In genomic region chr10:77969274-77969972, GRCm38 (mm10) we compare ENCODE assay signal across 8 mouse cellular contexts. TPM values are rescaled to one million over a fixed set of nuclear protein-coding genes. Genes with fewer than 3 reads are reported as not detected.
A peak's percentile ranks its signal among the peaks of the same experiment; 100 is the strongest.
DNase-seq lines count a peak whose midpoint lies in the region; ATAC-seq and TF ChIP-seq lines count a peak whose summit lies in the region.

No protein-coding gene starts in this region.

- no peak overlapping the region for H3K27ac ChIP-seq in kidney, postnatal 0 days
- no peak overlapping the region for H3K27ac ChIP-seq in intestine, embryonic 15.5 days
- no peak overlapping the region for H3K27ac ChIP-seq in liver, embryonic 13.5 days
- no peak overlapping the region for H3K27ac ChIP-seq in neural tube, embryonic 11.5 days (ENCODE audit: low read depth, low read length)

- DNase-seq in kidney, postnatal 0 days (ENCODE audit: low spot score): peak; percentile 41
- no peak for DNase-seq in kidney, postnatal 25 days
- peak; percentile 69 for DNase-seq in cerebellum, adult 8-10 months
- DNase-seq in frontal cortex, postnatal 36 days (ENCODE audit: low spot score in 2 of 2): peak; percentile 74 to 82
- no peak for DNase-seq in liver, embryonic 13.5 days
- peak; percentile 68 for DNase-seq in neural tube, embryonic 11.5 days (ENCODE audit: low spot score)
- no peak for DNase-seq in c-Kit-positive CD71-positive TER-119-positive erythroid progenitor cells, embryonic 14.5 days (ENCODE audit: low spot score)

- H3K4me3 ChIP-seq in kidney, postnatal 0 days (replicated peaks; ENCODE audit: low read depth, low read length): peak overlapping the region; percentile 20; the same call in 1 of the 2 replicates
- H3K4me3 ChIP-seq in intestine, embryonic 15.5 days (replicated peaks): peak overlapping the region; percentile 31
- peak overlapping the region; percentile 16 for H3K4me3 ChIP-seq in liver, embryonic 13.5 days (replicated peaks)
- peak overlapping the region; percentile 28 for H3K4me3 ChIP-seq in neural tube, embryonic 11.5 days (ENCODE audit: low read depth, low read length)

- H3K4me1 ChIP-seq in kidney, postnatal 0 days (replicated peaks; ENCODE audit: insufficient read depth, low read length): 0 out of 2 replicates have a peak, but pooled peaks cover 4% of the 10 kb centered on the region
- H3K4me1 ChIP-seq in intestine, embryonic 15.5 days (replicated peaks): peaks cover 5% of the 10 kb centered on the region; the same call in 1 of the 2 replicates
- H3K4me1 ChIP-seq in liver, embryonic 13.5 days (replicated peaks): peaks cover 3% of the 10 kb centered on the region; the same call in 1 of the 2 replicates
- H3K4me1 ChIP-seq in neural tube, embryonic 11.5 days (ENCODE audit: control insufficient read depth, insufficient read depth, low read length): no peaks in the 10 kb centered on the region

- no peak; the same call in 1 of the 2 replicates for ATAC-seq in kidney, postnatal 0 days (replicated peaks; ENCODE audit: low FRiP score, low read depth)
- ATAC-seq in intestine, embryonic 15.5 days: peak; percentile 64; the same call in 1 of the 2 replicates
- no peak for ATAC-seq in liver, embryonic 13.5 days (ENCODE audit: low read depth)
- ATAC-seq in neural tube, embryonic 11.5 days (ENCODE audit: insufficient read depth, low FRiP score, low TSS enrichment): peak; percentile 58; the same call in 1 of the 2 replicates

- H3K9me3 ChIP-seq in kidney, postnatal 0 days (replicated peaks; ENCODE audit: low read length): no peaks in the 10 kb centered on the region
- no peaks in the 10 kb centered on the region for H3K9me3 ChIP-seq in intestine, embryonic 15.5 days
- H3K9me3 ChIP-seq in liver, embryonic 13.5 days (replicated peaks): no peaks in the 10 kb centered on the region
- H3K9me3 ChIP-seq in neural tube, embryonic 11.5 days (ENCODE audit: control insufficient read depth, low read length): no peaks in the 10 kb centered on the region

- no peaks in the 10 kb centered on the region for H3K36me3 ChIP-seq in kidney, postnatal 0 days (ENCODE audit: insufficient read depth, low read length)
- no peaks in the 10 kb centered on the region for H3K36me3 ChIP-seq in intestine, embryonic 15.5 days
- H3K36me3 ChIP-seq in liver, embryonic 13.5 days: no peaks in the 10 kb centered on the region
- H3K36me3 ChIP-seq in neural tube, embryonic 11.5 days (ENCODE audit: control insufficient read depth, insufficient read depth, low read length): no peaks in the 10 kb centered on the region

- peak overlapping the region; percentile 35; the same call in 1 of the 2 replicates for H3K9ac ChIP-seq in kidney, postnatal 0 days (ENCODE audit: low read depth, low read length)
- no peak overlapping the region; the same call in 1 of the 2 replicates for H3K9ac ChIP-seq in intestine, embryonic 15.5 days
- H3K9ac ChIP-seq in liver, embryonic 13.5 days: no peak overlapping the region
- peak overlapping the region; percentile 42 for H3K9ac ChIP-seq in neural tube, embryonic 11.5 days (ENCODE audit: low read length)

- H3K27me3 ChIP-seq in kidney, postnatal 0 days (ENCODE audit: insufficient read depth, low read length): 0 out of 2 replicates have a peak, but pooled peaks cover 3% of the 10 kb centered on the region
- peaks cover 23% of the 10 kb centered on the region for H3K27me3 ChIP-seq in intestine, embryonic 15.5 days (replicated peaks)
- peaks cover 45% of the 10 kb centered on the region for H3K27me3 ChIP-seq in liver, embryonic 13.5 days
- peaks cover 13% of the 10 kb centered on the region for H3K27me3 ChIP-seq in neural tube, embryonic 11.5 days (ENCODE audit: control insufficient read depth, insufficient read depth, low read length)

- TF ChIP-seq CTCF in kidney, postnatal 0 days (IDR thresholded peaks at IDR 0.05; ENCODE audit: low read depth): no peak

- WGBS in kidney, postnatal 0 days: 5% methylated on average over 26 of the region's 26 CpGs
- 7% methylated on average over 26 of the region's 26 CpGs for WGBS in intestine, embryonic 15.5 days
- 6% methylated on average over 26 of the region's 26 CpGs for WGBS in liver, embryonic 13.5 days (ENCODE audit: insufficient replicate concordance)
- WGBS in neural tube, embryonic 11.5 days: 7% methylated on average over 26 of the region's 26 CpGs

- peak overlapping the region; percentile 50 for H3K4me2 ChIP-seq in kidney, postnatal 0 days (ENCODE audit: low read length)
- H3K4me2 ChIP-seq in intestine, embryonic 15.5 days (replicated peaks): peak overlapping the region; percentile 70
- H3K4me2 ChIP-seq in liver, embryonic 13.5 days: peak overlapping the region; percentile 34
- peak overlapping the region; percentile 49 for H3K4me2 ChIP-seq in neural tube, embryonic 11.5 days (ENCODE audit: low read depth)

RNA-seq across cellular contexts. Expression of gene Trpm2, which starts 0.9 kb away (rescaled TPM):
- polyA plus RNA-seq in kidney, postnatal 0 days (2015; fragmentation: Nextera tagmentation; extraction: Ambion mirVana): 0.20 and 0.40 TPM in 2 replicates
- 1.1 and 1.2 TPM in 2 replicates for polyA plus RNA-seq in intestine, embryonic 15.5 days (2015; fragmentation: Nextera tagmentation; extraction: Ambion mirVana)
- 0.73 and 0.94 TPM in 2 replicates for polyA plus RNA-seq in liver, embryonic 13.5 days (2015; fragmentation: Nextera tagmentation; extraction: Ambion mirVana)
- polyA plus RNA-seq in neural tube, embryonic 11.5 days (2014; fragmentation: Nextera tagmentation; extraction: Ambion mirVana): 0.58 and 1.4 TPM in 2 replicates

RNA-seq across cellular contexts. Expression of gene 1810043G02Rik, which starts 8.9 kb away (rescaled TPM):
- 29.8 and 32.0 TPM in 2 replicates for polyA plus RNA-seq in kidney, postnatal 0 days (2015; fragmentation: Nextera tagmentation; extraction: Ambion mirVana)
- polyA plus RNA-seq in intestine, embryonic 15.5 days (2015; fragmentation: Nextera tagmentation; extraction: Ambion mirVana): 17.3 and 17.5 TPM in 2 replicates
- 4.6 and 5.7 TPM in 2 replicates for polyA plus RNA-seq in liver, embryonic 13.5 days (2015; fragmentation: Nextera tagmentation; extraction: Ambion mirVana)
- polyA plus RNA-seq in neural tube, embryonic 11.5 days (2014; fragmentation: Nextera tagmentation; extraction: Ambion mirVana): 35.9 and 42.5 TPM in 2 replicates

RNA-seq across cellular contexts. Expression of gene Pfkl, which starts 40.5 kb away (rescaled TPM):
- 78.8 and 86.6 TPM in 2 replicates for polyA plus RNA-seq in kidney, postnatal 0 days (2015; fragmentation: Nextera tagmentation; extraction: Ambion mirVana)
- 252 and 254 TPM in 2 replicates for polyA plus RNA-seq in intestine, embryonic 15.5 days (2015; fragmentation: Nextera tagmentation; extraction: Ambion mirVana)
- 94.0 and 98.3 TPM in 2 replicates for polyA plus RNA-seq in liver, embryonic 13.5 days (2015; fragmentation: Nextera tagmentation; extraction: Ambion mirVana)
- polyA plus RNA-seq in neural tube, embryonic 11.5 days (2014; fragmentation: Nextera tagmentation; extraction: Ambion mirVana): 125 and 127 TPM in 2 replicates

Comparison
In these comparisons a context has a peak if more than half of its experiments do, and no peak if none do; other contexts are left out.
1. DNase-seq: peak in kidney, postnatal 0 days (single experiment), cerebellum, adult 8-10 months (single experiment), frontal cortex, postnatal 36 days (2 of 2) and neural tube, embryonic 11.5 days (single experiment); none in kidney, postnatal 25 days (0 of 2), liver, embryonic 13.5 days (single experiment) and c-Kit-positive CD71-positive TER-119-positive erythroid progenitor cells, embryonic 14.5 days (single experiment).
2. ATAC-seq: peak in intestine, embryonic 15.5 days (single experiment) and neural tube, embryonic 11.5 days (single experiment); none in kidney, postnatal 0 days (single experiment) and liver, embryonic 13.5 days (single experiment).
3. H3K9ac ChIP-seq: peak in kidney, postnatal 0 days (single experiment) and neural tube, embryonic 11.5 days (single experiment); none in intestine, embryonic 15.5 days (single experiment) and liver, embryonic 13.5 days (single experiment).
4. Peak in every context shown above with its lines, with median percentiles within 50 percentile points of each other: H3K4me2 ChIP-seq and H3K4me3 ChIP-seq.